Mouse (Mus musculus) mouse trophoblast stem cell (cell line): ENCODE data around the gene Nid2.

ENCODE experiments used
- in situ Hi-C, 2 experiments: fragments of 300-500 bp; cut with MseI, MboI; formaldehyde crosslinking; loops; 2 replicates in 1 of 2; 3 replicates in 1 of 2; pipeline ENCODE4 v1.15.1; 2025

The Nid2 gene

DNA sequence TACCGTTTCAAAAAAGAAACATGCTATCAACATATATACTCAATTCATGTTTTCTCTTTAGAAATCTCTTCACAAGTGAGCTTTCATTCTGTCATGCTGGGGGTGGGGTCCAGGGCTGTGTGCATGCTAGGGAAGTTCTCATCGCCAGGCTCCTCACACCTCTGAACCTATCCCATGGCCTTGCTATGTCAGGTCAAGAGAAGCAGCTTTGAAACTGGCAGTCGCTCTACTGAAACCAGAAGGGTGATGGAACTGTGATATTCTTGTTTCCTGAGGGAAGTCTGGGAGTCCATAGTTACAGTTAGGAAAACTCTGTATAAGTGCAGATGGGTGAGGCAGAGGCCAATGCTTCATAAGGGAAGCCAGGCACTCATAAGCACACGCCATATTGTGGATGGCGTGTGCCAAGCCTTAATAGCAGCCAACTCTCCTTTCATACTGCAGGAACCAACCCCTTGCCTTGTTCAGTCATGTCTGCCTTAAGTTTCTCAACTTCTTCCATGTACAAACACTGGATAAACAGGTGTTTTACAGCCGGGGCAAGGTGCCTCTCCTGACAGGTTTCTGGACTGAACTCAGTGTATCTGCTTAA, 10.8 kb upstream of the Nid2 start:
- in situ Hi-C loops = no loop called here

DNA sequence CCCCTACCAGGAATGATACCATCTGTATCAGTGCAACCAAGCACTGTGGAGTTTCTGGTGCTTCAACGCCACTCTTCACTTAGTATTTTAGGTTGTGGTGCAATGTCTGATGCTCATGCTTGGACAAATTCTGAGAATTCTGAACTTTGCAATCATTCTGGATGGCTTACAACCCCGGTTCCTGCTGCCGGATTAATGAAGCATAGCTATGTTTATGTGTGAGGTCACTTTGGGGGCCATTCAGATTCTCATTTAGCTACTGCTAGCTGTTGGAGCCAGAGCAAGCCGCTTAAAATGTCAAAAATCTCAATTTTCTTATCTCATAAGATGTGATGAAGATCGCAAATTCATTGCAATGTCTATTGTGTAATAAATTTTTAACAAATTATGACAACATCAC, 6.2 kb upstream of the Nid2 start:
- in situ Hi-C loops = no loop called here

DNA sequence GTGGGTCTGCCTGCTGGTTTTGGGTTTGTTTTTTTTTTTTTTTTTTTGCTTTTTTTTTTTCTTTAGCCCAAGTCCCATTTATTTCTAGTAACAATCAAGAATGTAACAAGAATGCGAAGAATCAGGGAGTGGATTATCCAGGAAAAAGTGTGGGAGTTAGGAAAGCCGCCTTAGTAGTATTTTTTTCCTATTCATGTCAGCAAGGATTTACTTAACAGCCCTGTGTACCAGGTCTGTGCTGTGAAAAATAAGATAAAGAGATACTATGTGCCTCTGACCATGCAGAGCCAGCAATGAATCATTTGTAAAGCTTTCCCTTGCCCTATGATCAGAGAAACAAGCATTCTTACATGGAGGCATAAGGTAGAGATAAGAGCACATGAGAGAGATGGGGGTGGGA, 4.8 kb upstream of the Nid2 start:
- in situ Hi-C loops = no loop called here

DNA sequence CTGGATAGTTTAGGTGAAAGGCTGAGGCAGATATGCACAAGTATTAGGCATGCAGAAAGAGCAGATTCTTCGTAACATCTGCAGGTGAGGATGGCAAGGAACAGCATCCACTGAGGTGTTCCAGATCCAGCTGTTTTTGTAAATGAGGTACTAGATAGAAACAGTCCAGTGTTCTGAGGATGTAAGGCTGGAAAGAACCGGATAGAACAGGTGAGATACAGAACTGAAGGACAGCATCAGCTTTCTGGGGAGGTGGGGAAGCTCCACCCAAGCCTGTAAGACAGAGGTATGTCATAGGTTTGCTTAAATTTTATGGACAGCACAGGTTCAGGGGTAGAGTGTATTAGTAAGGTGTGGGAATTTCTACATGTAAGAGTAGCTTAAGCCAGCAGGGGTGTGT, 4.3 kb upstream of the Nid2 start:
- in situ Hi-C loops = no loop called here

DNA sequence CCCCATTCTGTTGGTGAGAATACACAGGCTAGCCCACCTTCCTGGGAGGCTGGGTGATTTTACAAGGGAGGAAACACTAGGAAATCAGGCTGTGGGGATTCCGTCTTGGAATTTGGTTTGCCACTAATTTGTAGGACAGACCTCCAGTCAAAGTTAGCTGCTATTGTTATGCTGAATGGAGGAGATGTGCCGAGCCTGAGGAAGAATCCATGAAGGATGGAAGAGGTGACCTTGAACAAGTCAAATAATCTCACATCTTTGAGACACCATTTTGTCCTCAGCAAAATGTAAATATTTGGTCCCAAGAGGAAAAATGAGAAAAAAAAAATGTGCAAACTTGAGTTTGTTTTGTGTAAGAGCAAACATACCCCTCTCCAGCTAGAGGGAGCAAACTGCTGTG, 1.3 kb upstream of the Nid2 start:
- in situ Hi-C loops = no loop called here

DNA sequence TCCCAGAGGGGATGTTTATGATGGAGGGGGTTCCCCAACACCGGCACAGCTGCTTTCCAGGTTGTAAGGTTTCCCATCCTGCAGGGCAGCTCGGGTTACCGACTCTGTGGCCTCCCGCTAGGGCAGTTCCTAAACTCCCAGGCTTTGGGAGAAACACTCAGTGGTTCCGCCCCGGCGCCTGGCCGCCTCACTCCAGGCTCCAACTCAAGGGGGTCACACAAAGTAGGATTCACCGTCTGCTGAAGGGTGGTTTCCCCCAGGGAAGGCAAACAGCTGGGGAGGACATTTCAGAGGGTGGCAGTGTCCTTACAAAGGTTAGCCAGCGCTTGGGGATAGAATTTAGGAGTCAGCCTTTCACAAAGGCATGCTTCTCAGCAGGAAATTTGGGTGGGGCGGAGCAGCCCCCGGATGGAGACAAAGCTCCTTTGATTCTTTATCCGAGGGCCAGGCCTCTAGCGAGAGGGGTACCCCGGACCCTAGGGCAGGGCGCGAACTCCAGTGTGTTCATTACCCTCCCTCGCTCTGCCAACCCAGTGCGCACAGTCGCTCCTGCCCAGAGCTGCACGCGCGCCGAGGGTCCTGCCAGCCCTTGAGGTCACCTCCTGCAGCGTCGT, 547 bp upstream of the Nid2 start:
- in situ Hi-C loops = no loop called here

DNA sequence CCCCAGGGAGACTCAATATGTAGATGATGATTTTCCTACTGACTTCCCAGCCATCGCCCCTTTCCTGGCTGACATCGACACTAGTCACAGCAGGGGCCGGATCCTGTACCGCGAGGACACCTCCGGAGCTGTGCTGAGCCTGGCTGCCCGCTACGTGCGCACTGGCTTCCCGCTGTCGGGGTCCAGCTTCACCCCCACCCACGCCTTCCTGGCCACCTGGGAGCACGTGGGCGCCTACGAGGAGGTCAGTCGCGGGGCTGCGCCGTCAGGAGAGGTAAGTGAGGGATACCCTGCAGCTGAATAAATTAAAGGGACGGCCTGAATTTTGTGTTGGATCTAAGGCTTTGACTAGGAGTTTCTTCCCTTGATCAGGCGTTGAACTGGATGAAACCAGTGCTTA, 1.2 kb downstream of the Nid2 start:
- in situ Hi-C loops = no loop called here

DNA sequence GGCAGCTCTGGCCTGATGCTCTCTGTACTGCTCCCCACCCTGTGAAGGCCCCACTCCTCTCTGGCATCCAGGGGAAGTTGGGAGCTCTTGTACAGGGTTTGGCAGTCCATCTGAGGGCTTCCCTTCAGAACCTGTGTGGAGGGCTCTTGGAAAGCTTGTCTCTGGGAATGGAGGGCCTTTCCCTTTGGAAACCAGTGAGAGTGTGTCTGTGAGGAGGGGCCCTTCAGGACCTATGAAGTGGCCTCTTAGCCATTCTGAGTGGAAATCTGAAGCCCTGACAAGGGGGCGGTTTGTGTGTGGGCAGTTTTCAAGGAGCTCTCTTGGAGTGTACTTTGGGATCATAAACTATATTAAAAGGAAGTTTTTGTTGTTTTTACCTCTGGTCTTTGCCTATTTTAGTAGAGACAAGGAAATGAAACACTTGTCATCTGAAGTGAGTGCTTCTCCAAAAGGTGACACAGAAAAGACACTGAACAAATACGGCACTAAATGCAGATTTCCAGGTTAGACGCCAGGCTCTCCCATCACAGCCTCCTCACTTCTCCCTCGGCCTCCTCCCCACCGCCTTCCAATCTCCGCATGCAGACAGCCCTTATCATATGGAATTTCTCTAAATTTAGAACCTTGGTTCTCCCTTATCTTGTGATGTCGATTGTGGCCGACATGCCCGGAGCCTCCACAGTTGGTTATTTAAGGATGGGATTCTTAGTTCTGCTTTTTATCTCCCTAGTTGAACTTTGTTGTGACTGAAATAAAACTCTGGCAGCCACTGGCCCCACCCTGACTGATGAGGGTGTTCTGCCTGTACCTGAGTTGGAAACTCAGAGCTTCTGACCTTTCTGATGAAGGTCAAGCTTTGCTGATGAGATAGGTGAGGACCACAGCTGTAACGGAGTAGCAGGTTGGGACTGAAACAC, 8.5 kb downstream of the Nid2 start:
- in situ Hi-C loops = no loop called here

DNA sequence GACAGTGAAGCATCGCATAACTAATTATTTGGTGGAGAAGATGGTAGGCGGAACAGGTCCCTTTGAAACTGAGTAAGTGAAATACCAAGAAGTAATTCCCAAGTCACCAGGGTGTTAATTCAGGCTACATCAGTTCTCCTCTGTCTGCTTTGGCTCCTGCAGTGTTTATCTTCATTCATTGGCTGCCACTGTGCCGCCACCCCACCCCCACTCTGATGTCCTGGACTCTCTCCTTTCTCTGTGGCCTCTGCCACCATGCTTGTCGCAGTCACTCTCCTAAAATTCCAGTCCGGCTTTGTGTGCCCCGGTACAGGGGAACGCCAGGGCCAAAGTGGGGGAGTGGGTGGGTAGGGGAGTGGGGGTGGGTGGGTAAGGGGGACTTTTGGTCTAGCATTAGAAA, 9.7 kb downstream of the Nid2 start:
- in situ Hi-C loops = no loop called here

DNA sequence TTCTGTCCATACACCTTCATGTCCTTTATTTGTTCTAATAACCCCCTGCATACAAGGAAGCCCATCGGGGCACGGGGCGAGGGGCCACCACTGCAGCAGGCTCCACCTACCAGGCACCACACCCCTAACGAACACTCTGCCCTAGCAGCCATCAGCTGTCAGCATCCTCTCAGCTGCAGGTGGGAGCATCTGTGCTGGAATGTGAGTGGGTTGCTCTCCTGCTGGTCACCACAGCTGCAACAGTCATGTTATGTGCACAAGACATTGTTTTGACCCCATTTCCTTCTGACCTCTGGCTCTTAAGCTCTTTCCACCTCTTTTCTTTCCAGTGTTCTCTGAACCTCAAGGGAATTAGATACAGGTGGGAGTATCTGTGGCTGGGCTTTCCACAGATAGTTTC, 10.9 kb downstream of the Nid2 start:
- in situ Hi-C loops = no loop called here

DNA sequence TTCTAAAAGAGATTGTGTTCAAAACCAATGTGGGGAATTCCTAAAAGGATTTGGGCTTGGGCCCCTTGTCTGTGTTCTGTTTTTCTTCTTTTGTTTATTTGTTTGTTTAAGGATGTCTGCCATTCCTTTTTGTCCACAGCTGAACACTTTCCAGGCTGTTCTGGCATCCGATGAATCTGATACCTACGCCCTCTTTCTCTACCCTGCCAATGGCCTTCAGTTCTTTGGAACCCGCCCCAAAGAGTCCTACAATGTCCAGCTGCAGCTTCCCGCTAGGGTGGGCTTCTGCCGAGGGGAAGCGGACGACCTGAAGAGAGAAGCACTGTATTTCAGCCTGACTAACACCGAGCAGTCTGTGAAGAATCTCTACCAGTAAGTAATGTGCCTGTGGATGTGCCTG, 12.5 kb downstream of the Nid2 start:
- in situ Hi-C loops = no loop called here

DNA sequence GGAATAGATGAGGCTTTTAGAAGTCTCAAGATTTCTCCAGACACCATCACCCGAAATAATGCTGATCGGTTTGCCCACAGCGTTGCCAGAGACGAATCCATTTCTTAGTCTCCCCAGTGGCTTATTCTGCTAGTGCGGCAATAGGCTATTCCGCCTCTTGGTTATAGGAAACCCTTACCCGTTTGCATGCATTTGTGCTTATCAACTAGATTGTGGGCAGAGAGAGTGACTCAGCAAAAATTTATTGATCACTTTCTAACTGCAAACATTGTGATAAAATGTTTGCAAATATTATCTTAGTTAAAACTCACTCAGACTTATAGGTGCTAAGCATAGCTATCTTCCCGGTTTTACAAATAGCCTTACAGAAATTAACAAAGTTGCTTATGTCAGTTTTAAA, 13.3 kb downstream of the Nid2 start:
- in situ Hi-C loops = no loop called here

DNA sequence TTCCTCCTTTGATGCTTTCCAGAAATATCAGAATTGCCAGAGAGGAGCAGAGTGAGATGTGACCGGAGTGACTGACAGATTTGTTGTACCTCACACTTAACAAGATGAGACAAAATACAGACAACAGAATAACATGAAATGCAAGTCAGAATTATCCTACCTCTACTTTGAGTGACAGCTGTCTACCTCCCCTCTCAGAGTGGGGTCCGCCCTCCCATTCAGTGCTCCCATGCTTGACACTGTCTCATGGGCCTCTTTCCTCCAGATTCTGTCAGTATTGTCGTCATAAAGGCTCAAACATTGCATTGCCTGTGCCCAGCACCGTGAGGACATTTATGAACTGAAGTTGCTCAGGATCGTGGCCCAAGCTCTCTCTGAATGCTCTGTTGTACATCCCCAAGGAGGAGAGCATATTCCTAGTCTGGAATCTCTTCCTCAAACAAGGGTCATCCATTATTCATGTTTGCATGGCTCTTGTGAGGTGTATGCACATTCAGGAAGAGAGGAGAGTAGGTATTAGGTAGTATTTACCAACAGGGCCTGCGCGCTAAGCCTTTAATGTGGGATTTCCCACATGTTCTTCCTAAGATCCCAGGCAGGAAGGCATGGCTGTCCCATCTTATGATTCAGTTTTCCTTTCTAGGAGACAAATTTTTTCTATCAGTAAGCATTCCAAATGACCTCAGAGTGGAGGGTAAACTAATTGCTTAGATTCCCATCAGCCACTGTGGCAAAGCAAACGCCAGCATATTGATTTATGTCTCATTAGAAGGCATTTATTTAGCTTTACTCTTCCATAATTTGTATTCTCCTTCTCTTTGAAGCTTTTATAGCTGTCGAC, 14.7 kb downstream of the Nid2 start:
- in situ Hi-C loops = no loop called here

DNA sequence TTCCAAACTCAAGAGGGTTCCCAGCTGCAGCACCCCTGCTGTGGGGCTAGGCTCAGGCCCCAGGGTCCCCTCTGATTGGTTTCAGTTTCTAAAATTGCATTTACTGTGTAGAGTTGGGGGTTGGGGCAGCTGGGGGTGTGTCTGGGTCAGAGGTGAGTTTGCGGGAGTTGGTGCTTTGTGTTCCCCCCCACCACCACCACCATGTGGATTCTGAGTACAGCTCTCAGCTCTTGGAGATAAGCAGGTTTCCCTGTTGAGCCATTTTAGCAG, 15.2 kb downstream of the Nid2 start:
- in situ Hi-C loops = no loop called here

DNA sequence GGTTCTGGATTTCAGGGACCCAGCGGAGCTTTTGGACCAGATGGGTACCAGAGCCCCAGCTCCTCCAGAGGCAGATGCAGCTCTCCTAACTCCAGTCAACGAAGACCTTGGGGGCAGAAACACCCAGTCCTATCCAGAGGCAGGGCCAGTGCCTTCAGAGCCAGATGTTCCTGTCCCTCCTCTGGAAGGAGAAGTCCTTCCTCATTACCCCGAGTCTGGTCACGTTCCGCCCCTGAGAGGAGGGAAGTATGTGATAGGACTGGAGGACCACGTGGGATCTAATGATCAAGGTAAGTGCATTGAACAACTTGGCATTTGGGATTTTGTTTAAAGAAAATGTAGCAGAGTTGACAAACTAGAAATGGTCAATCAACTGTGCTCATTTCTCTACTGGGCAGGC, 17.6 kb downstream of the Nid2 start:
- in situ Hi-C loops = no loop called here

DNA sequence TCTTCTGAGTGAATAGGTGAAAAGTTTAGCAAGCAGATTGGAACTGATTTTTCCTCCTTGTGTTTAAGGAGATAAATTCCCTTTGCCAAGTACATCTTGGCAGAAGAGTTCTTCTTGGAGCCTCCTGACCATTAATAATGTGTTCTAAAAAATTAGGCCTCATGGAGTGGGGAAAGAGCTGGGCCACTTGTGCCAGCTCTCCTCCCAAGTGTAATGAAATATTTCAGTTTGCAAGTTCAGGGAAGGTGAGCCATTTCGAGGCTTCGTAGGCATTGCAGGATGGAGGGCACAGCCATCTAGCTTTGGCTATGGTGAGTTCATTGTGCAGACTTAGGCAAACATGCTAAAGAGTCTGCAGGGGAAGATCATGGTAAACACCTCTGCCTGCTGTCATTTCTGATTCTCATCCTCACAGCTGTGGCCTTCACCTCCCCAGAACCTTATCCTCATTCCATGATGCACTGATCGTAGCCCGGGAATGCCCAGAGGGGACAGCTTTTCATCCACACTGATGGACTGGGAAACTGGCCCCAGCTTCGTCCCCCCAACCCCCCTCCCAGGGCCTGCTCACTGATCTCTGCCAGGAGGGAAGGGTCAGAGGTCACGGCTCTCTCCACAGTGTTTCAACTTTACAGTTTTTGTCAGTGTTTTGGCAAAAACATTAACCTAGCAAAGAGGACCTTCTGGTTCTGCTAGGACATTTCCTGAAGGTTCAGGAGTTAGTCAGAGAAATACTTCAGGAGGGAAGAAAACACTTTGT, 18.6 kb downstream of the Nid2 start:
- in situ Hi-C loops = loop anchor here in 1 of 2 experiments (5.0 kb wide), 1 partner anchor 62 kb away; no protein-coding TSS in a partner anchor

DNA sequence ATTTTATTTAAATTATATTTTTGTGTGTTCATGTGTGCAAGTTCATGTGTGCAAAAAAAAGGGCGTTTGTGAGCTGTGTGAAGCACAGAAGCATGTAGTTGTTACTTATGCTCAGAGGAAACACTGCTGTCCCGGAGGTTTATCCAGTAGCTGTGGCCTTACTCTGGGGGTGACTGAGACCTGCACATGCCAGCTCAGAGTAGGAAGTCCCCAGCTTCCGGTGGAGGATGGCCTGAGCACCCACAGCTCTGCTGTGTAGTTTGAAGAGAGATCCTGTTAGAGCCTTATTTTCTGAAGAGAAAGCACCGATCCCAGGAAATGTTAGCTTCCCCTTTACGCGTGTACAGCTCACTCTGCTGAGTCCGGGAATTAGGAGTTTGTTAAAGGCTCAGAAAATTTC, 20.1 kb downstream of the Nid2 start:
- in situ Hi-C loops = loop anchor here in 1 of 2 experiments (5.0 kb wide), 1 partner anchor 64 kb away; no protein-coding TSS in a partner anchor

DNA sequence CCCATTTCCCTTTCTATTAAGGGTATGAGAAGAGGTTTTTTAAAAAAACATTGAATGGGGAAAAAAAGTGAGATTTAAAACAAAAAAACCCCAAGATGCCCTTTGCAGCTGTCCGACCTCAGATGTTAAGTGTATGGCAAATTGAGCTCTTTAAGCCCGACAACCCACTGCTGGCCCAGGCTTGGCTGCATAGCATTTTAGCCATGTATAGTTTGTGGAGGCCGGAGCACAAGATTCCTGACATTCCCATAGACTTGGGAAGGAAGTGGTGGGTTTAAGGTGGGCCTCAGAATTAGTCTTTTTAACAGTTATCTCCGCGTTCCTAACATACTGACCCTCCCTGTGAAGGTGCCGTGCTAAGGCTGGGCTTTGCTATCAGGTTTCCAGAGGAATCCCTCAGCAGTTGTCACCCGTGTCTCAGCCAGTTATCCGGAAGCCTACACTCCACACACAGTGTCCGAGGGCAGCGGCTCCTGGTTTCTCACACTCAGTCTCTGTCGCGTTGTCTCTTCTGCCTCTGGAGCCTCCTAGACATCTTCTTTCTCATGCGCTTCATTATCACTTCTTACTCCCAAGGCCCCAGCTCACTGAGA, 23.1 kb downstream of the Nid2 start:
- in situ Hi-C loops = loop anchor here in 1 of 2 experiments (5.0 kb wide), 1 partner anchor 67 kb away; no protein-coding TSS in a partner anchor

DNA sequence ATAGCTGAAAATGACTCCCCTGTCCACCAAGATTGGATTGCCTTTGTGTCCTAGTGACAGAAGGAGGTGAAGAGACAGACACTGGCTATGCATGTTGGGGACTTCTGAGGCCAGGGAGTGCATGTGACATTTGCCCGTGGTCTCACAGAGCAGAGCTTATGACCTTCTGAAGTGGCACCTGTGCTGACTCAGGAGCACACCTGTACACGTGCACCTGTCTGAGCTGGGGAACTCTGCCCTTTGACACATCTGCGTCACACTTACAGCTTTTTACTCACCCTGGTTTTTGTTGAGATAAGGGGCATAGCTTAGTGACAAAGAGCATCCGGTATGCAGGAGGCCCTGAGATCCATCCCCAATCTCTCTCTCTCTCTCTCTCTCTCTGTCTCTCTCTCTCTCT, 24.4 kb downstream of the Nid2 start:
- in situ Hi-C loops = no loop called here

DNA sequence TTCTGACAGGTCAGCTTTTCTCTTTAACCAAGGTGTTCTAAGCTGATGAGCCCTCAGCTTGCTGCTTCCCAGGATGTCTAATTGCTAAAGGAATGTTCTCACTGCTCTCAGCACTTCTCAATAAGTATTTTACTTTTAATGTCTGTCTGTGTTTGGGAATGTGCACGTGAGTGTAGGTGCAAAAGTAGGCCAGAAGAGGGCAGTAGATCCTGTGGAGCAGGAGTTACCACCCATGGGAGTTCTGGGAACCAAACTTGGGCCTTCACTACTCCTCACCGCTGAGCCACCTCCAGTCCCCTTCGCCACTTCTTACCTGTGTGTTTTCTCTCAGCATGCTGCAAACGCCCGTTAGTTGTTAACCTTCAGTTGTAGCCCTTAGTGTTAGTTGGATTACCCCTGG, 25.1 kb downstream of the Nid2 start:
- in situ Hi-C loops = no loop called here

DNA sequence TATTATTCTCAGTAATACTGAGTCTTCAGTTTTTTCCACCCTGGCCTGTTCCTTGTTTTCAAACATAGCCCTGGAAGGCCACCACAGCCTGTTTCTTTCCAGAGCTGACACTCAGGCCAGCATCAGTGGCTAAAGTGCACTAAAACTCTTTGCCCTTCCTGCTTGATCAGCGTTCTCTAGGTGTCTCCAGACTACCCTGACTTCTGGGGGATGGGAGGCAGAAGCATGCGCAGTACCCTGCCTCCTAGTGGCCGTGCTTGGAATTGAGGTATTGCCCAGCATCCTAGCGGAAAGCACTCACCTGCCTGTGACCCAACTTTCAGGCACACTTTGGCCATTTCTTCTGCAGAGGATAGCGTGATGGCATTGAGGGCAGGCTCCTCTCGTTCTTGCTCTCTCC, 25.8 kb downstream of the Nid2 start:
- in situ Hi-C loops = no loop called here
